Mouse (Mus musculus): ENCODE measurements at regions not wholly inside any gene's neighbourhood (a gene's known extent, or its start where the extent isn't known, plus 50 kb on each side); places are given as distances from the start of the nearest gene placed in this dataset.

DNA sequence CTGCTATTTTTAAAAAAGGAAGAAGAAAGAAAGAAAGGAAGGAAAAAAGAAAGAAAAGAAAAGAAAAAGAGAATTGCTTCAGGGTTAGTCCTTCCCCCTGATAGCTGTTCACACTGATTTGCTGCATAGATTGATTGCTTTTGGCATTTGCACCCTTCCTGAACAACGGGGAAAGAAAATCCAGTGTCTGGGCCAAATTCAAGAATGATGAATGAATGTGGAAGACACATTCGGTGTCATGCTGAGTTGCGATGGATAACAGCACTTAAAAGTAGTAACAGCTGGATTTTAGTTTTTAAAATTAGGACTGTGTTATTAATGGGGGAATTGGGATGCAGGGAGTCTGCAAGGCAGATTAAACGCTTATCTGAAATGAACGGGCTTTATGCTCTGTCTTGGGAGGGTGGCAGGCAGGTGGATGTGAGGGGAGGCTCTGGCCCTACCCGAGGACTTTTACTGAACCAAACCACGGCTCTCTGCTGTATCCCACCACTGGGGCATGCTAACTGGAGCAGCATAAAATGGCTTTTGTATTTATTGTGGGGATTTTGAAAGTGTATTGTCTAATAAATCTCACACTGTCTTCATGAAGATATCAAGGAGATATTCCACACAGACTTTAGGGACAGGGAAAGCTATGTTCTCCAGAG lies 114.4 kb downstream of the Lca5 start:
- no peak for DNase-seq

DNA sequence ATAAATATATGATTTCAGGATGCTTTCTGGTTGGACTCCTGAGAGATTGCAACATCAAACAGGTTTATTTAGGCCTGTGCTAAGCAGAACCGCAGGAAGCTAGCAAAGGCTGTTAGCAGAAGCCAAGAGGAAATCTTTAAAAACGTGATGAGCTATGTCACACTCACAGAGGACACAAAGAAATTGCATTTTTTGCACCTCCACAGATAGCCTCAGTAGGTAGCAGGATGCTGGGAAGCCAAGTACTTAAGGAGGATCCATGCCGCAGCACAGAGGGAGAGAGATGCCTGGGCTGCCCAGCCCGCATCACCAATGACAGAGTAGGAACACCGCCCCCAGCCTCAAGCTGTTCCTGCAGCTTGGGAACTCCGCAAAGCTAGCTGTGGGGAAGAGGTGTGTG lies 115.0 kb downstream of the Lca5 start:
- no peak for DNase-seq

DNA sequence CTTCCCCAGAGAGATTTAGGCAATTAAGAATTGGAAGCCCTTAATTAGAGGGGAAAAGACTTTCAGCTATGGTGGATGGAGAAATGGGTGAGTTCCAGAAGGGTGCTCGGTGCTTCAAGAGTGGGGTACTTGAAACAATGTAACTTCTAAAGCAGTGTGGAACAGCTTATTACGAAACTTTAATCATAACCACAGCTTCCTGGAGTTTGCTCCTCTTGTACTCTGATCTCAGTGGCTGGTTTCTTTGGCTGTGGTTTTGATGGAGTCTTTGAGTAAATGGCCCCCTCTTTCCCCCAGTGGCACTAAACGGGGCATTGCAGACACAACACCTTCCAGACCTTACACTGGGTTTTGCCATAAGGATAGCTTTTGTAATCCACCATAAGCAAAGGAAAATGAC lies 116.6 kb downstream of the Lca5 start:
- DNase-seq: no peak

GRCm38 (mm10) chr9:83322991-83323583 lies 117.8 kb downstream of the Lca5 start:
- peak; percentile 13 for DNase-seq

- DNase-seq: no peak
These were observed 119.1 kb downstream of the Lca5 start for GRCm38 (mm10) chr9:83321793-83322192.

DNA sequence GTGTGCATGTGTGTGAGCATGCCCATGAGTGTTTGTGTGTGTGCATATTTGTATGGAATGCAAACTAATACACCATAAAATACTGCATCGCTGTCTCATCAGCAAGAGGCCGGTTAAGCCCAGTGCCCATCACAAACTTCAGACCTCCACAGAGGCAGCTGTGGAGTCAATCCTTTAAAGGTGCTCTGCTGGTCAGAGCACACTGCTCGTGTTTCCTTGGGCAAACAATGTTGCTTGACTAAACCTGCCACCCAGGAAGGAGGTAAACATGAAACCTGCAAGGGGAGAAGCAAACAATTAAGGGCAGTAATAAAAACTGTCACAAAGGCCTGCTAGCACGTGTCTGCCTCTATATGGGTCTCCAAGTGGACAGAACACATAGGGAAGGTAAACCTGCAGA lies 120.1 kb downstream of the Lca5 start:
- no peak for DNase-seq

- no peak for DNase-seq
These were observed 124.1 kb downstream of the Lca5 start for GRCm38 (mm10) chr9:83316818-83317162.

DNA sequence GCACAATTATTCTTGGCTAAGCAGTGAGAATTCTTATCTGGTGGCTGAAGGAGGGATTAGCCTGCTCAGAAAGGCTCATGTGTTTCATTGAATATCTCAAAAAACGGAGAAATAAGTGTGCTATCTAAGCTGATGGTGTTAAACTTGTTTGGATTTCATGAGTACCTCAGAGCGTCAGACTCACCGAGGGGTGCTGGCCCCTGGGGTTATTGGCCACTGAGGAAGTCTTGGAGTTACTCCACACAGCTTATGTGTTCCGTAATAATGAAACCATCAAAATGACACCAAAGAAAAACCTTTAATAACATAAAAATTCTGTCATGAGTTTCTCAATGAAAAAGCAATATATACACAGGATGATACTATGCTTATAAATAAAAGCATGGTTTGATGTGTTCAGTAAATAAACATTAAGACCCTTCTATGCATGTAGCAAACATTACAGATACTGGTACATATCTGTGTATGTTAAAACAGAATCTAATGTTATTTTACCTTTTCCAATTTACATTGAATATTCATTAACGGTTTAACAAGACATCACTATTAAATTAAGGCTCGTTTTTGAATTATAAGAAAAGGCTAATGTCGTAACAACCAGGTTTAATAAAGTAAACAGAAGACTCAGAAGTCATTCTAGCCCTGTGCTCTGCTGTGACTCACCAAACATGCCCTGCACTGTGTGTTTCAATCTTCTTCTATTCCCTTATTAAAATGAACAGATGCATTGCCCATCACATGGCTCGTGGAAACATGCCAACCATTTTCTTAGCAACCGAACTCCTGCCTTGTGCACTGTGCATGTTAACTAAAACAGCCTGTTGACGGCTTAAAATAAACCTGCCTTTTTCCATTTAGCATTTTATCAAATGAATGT lies 124.7 kb downstream of the Lca5 start:
- peak; percentile 19 for DNase-seq

- no peak for DNase-seq
These were observed 132.2 kb downstream of the Lca5 start for GRCm38 (mm10) chr9:83308771-83309170.

DNA sequence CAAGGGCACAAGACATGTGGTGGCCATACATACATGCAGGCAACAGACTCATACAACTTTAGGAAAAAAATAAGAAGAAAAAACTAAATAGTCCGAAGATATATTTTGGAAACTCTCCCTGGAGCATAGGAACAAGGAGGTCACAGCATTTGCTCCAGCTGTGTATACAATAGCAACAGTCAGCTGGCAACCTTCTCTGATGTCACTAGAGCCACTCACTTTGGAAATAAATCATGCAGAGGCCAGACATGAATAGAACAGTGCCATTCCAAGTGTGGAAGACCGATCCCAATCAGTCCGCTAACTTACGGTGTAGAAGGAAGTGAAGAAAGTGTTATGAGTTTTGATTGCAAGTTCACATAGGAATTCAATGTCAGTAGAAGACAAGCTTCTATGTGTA lies 132.8 kb downstream of the Lca5 start:
- DNase-seq: no peak

DNA sequence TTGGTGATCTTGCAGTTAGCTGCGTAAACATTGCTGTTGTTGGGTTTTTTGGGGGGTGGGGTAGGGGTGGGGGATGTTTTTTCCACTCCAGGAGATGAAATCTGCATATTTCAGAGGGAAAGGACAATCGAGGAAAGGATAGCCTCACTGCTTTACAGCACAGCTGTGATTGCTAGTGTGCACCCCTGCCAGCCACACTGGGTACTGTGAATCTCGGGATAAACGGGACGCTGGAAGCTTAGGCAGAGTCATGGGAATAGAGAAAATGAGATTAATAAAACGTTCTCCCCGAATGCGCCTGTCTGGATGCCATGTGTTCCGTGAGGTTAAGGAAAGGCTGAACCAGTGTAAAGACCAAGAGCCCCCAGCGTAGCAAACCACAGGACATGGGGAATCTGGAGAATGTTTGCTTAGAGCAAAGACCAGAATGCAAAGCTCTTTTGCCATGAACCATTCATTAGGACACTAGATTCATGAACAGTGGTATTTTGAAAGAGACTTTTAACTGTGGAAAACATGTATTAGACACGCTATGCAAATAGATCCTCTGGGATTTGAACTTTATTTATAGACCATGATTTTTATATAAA lies 133.5 kb downstream of the Lca5 start:
- DNase-seq: no peak

GRCm38 (mm10) chr9:83304925-83305324 lies 136.0 kb downstream of the Lca5 start:
- DNase-seq: no peak

- DNase-seq: no peak
These were observed 140.4 kb downstream of the Lca5 start for GRCm38 (mm10) chr9:83300500-83300899.

GRCm38 (mm10) chr9:83300044-83300443 lies 140.9 kb downstream of the Lca5 start:
- DNase-seq: no peak

GRCm38 (mm10) chr9:83299623-83300022 lies 141.3 kb downstream of the Lca5 start:
- DNase-seq: no peak

- no peak for DNase-seq
These were observed 145.5 kb downstream of the Lca5 start for GRCm38 (mm10) chr9:83295453-83295852.

- no peak for DNase-seq
These were observed 146.5 kb downstream of the Lca5 start for GRCm38 (mm10) chr9:83294441-83294840.

- DNase-seq: no peak
These were observed 137.6 kb upstream of the Hmgn3 start for GRCm38 (mm10) chr9:83284097-83284496.

DNA sequence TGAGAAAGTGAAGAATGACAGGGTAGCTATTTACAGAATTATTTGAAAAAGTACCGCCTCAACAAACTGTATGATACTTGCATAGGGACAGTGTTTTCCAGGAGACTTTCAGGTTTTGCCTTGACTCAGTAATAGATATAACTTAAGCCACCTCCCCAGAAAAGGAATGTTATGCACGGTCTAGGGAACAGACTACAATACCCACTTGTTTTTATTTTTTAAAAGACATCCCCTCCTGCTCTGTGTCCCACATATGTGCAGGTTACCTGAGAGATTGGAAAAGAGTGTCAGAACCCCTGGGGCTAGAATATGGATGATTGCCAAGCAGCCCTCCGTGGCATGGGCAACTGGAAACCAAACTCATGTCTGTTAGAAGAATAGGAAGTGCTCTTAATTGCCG lies 137.2 kb upstream of the Hmgn3 start:
- no peak for DNase-seq

DNA sequence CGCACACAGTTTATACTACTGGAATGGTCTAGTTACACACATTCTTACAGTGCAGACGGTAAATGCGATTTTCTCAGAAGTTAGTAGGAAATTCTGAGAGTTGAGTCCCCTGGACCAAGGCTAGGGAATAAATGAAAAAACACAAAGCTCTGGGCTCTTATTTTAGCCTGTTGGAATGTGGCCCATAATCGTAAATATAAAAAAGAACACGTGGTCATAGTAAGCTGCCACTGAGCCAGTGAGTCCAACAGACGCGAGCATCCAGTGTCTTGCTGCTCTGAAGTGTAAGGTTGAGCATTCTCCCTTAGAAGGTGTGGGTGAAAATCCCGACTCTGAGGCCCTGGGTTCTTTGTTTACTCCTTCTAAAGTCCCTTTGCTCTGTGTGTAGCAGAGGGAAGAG lies 136.8 kb upstream of the Hmgn3 start:
- DNase-seq: no peak

- DNase-seq: no peak
These were observed 131.3 kb upstream of the Hmgn3 start for GRCm38 (mm10) chr9:83277791-83278190.

- DNase-seq: no peak
These were observed 130.9 kb upstream of the Hmgn3 start for GRCm38 (mm10) chr9:83277356-83277755.

GRCm38 (mm10) chr9:83276291-83276690 lies 129.8 kb upstream of the Hmgn3 start:
- DNase-seq: no peak

Data from gastrocnemius, postnatal 25 days (tissue).